Mouse (Mus musculus) common myeloid progenitor, adult 5-6 weeks (primary cell): ENCODE data around the gene Cpped1. TPM values are rescaled to one million over a fixed set of nuclear protein-coding genes. Genes with fewer than 3 reads are reported as not detected.

ENCODE experiments used
- ATAC-seq: replicated peaks from 2 replicates; pipeline ENCODE4 v1.8.0; 2016; ENCODE audit warnings: low read depth, mild to moderate bottlenecking, moderate TSS enrichment, inconsistent platforms; ENCODE audit not compliant: poor library complexity, severe bottlenecking
- total RNA-seq: library from RNA; stranded (forward); fragments of 200-1000, 187-1606 nt; gene quantifications from 2 replicates; pipeline ENCODE4 v1.2.3, GENCODE M21; 2017

Gene Cpped1
- 22.5 and 25.7 TPM in 2 replicates for total RNA-seq

DNA sequence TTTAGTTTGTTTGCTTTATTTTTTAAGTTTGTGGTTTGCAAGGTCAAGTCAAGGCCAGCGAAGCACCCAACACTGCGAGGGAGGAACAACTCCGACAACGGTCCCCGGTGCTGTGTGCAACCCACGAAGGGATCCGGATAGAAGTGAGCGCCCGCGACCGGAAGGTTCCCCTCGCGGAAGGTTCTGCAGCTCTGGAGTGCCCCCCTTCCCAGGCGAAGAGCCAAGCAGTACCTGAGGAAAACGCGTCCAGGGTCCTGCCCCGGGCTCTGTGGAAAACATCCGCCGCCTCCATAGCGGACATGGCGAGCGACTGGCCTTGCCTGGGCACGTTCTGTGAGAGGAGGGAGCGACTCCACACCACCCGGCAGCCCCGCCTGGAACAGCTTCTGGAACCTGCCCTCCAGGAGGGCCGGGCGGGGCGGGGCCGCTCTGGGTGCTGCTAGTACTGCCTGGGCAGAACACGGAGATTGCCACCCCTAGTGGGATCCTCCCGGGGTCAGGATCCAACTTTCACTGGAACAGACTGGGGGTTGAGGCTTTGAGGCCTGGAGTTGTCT lies at the start of gene Cpped1:
TSS of gene Cpped1 (minus strand) at position 411 of the 557 bp plus-strand sequence.
- ATAC-seq = peak; percentile 96

DNA sequence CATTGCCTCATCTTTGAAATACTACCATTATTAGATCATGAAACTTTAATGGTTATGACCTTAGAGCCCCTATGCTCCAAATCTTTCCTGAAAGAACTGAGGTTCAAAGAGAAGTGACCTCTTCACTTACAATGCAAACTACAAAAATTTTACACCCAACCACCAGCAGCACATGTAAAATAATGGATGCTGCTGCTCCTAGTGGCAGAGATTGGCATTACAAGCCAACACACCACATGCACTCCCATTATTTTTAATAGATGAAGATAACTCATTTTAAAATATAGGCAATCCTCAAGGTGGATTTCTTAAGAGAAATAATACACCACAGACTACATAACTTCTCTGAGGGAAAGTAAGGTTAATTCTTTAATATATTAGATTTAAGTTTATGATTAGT lies 31.2 kb upstream of the Cpped1 start:
- ATAC-seq = peak; percentile 65; the same call in 1 of the 2 replicates

DNA sequence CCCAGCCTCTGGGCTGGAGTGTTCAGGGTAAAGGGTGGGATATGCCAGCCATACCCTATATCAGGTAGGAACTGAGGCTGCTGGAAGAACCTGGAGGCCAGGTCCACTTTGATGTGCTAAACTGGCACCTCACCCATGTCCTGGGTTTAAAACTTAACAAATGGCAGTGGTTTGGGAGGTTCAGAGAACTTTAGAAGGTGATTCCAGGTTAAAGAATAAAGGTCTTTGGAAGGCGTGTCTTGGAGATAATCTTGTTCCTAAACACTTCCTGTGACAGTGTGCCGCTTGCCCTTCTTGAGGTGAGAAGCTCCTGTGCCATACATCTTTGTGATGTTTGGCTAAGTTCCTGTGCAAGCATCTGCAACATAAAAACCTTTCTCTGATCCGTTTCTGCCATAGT lies 1.6 kb upstream of the Cpped1 start:
- ATAC-seq = no peak

DNA sequence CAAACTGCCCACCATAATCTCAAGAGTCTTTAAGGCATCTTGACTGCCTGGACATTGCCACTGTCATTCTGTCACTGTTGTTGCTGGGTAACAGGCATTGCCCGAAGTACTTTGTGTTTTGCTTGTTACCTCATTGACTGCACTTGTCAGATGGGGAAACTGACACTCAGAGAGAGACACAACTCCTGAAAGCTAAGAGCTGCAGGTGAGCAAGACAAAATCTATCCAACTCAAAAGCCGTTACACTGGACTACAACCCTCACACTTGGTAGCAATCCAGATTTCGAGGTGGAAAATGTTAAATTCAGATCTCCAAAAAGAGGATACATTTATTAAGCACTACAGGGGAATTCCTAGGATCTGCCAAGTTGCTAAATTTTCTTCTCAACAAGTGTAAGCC lies 572 bp upstream of the Cpped1 start:
- ATAC-seq = no peak

DNA sequence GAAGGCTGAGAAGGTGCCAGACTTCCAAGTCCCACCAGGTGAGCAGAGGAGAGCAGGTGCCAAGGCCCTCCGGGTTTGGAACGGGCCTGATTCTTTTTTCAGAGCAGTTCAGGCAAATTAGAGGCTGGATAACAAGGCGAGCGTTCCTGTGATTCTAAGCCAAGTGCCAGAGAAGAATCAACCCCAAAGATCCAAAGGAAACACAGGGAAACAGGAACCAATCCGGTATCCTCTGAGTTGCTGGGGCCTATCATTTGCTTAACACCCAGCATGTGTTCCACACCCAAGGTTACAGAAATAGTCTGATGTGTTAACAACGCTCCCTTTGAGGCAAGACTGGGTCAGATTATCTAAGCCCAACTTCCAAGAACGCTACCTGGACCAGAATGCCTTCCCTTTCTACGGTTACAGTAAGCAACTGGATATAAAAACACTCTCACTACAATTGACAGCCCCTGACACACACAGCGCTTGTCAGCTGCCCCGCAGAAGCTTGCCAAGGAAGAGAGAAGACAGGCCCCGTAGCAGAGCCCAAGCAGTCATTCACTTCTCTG lies 707 bp downstream of the Cpped1 start:
- peak; percentile 30 for ATAC-seq

DNA sequence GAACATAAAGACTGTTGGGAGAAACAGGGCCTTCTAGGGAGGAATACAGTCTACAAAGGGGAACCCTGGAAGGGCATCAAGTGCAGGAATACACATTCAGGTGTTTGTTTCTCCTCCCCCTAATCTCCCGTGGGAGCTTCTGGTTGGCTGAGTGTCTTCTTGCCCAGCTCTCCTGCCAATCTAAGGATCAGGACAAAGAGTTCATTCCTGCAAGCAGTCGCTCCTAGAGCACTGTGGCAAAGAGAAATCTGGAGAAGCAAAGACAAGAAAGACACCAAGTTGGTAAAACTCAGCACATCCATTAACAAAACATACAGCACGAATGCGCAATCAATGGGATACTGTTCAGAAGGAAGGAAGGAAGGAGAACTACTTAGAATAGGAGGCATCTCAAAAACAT lies 1.4 kb downstream of the Cpped1 start:
- no peak for ATAC-seq

DNA sequence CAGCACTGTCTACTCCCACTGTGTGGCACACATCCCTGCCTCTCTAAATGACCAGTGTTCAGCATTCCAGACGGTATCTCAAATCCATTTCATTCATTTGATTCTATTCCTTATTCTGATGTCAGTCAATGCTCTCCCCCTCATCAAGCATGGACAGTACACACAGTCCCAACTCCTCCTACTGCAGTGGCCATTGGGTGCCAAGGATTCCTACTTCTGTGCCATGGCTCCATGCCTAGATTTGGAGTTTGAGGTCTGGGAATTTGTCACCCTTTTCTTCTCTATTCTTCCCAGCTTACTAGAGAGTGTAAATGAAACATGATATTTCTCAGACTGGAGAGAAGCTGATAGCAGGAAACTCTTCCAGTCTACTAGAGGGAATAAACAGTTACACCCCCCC lies 2.3 kb downstream of the Cpped1 start:
- ATAC-seq = no peak

DNA sequence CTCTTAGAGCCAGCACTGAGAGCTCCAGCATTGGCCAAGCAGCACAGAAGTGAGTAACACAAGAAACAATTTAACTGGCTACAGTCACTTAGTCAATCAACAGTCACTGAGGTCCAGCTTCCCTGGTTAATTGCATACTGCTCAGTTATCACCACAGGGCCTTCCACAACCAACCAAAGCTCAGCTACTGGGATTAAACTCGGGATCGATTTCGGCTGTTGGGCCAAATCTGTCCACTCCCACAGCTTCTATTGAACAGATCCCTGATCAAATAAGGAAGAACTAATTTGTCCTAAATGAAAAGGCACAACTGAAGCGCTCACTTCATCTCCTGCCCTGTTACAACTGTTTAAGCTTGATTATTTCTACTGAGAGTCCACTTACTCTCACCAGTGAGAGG lies 4.0 kb downstream of the Cpped1 start:
- ATAC-seq = no peak

DNA sequence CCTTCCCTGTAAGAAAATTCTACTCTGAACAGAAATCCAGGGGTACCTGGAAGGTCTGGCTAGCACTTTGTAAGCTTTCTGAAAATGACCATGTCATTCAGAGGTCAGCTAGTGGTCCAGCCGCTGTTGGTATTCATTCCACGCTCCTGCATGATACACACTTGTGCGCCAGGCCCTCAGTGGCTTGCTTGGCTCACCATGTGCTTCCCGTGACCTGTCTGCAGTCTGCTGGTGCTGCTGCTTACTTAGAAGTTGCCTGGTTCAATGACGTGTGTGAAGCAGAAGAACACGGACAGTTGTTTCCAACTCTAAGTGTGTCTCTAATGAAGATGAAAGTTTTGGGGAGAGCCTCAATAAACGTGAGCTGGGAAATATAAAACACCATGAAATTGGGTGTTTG lies 7.2 kb downstream of the Cpped1 start:
- ATAC-seq = no peak

DNA sequence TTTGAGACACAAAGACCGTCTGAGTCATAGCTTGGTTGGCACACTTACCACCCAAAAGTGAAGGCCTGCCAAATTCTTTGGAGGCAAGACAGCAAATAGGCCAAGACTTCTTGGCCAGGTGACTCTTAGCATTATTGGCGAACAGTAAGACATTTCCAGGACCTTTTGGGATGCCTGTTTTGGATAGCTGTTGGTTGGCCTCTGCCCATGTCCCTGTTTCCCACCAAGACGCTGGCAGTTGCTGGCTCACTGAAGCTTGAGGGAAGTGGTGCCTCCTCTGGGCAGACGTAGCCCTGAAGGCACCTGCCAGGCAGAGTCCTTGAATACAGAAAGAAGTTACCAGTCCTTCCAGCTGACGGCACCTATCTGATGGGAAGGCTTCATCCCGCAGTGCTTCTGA lies 8.9 kb downstream of the Cpped1 start:
- no peak for ATAC-seq

DNA sequence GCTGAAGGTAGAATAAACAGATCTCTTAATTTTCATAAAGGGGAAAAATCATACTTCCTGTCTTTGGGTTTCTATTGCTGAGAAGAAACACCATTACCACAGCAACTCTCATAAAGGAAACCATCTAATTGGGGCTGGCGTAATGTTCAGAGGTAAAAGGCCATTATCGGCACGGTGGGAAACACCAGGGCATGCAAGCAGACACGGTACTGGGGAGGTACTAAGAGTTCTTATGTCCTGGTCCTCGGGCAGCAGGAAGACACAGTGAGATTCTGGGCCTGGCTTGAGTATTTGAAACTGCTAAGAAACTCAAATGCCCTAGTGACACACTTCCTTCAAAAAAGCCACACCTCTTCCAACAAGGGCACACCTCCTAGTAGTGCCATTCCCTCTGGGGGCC lies 12.8 kb downstream of the Cpped1 start:
- ATAC-seq = no peak

DNA sequence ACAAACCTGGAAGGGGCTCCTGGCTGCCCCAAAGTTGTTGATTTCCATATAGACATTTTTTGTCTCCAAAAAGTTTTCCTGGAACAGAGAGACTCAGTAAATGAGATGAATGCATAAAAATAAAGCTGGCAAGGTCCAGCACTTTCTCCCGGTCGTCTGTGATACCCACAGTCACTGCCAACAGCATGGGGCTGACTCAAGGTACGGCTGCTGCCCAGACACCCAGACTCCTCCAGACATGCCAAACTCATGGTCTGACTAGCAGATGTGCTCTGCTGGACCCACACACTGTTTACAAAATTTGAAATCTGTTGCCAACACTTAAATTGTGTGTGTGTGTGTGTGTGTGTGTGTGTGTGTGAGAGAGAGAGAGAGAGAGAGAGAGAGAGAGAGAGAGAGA lies 14.4 kb downstream of the Cpped1 start:
- ATAC-seq = no peak

DNA sequence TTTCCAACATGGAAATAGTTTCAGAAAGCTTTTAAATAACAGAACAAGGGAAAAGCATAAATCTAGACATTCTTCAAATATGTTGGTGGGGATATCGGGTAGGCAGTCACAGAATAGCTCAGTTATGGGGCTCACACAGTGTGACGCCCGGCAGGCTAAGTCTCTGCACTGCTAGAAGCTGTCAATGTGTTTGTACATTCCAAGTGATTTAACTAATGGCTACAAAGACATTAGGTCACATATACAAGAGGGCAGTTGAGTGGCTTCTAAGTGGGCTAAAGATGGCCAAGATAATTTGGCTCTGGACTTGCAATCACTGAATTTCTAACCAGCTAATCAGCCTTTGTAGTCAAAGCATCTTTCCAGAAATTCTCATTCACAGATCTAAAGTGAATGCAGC lies 19.1 kb downstream of the Cpped1 start:
- ATAC-seq = no peak

DNA sequence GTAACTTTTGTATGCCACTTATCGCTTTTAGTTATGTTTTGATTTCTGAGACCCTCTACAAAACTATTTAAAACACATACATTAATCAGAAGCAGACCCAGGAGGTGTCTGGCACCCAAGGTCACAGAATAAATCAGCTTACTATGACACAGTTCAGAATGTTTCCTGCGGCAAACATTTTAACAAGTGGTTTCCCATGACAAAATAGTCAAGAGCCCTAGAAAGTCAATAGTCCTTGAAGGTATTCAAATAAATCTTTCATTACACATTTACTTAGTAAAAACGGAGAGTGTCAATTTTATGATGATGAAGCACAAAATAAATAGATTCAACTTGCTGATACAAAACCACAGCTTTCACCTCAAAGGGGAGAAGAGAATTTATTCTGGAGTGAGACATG lies 19.5 kb downstream of the Cpped1 start:
- no peak for ATAC-seq

DNA sequence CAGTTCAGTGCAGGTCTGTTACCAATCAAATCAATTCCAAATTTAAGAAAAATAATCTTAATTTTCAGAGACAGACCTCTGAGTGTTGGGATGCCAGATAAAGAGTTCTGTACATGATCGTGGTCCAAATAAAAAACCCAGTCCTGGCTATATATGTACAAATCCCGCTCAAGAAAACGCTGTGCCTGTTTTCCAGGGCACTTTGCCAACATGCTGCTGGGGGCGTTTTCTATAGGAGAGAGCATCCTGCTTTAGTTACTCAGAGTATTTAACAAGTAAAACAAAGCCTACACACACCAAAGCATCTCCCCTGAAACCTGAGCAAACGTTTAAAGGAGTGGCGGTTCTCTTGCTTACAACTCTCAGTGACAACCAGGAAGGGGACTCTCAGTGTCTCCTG lies 27.4 kb downstream of the Cpped1 start:
- ATAC-seq = no peak

DNA sequence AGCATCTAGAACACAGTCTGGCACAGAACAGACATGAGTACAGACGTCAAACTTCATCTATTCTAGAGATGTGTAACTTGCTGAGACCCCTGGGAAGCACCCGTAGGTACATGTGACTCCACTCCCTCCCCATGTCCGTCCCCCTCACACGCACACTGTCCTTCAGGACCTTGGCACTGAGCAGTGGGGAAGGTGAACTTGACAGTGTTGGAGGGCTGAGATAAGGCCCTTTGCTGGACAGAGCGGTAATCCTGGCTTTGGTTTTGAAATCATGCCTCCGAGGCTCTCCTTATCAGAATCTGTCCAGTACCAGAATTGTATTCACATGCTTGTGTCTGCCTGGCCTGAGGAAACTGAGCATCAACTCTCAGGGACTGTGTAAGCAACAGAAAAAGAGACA lies 28.8 kb downstream of the Cpped1 start:
- ATAC-seq = no peak

DNA sequence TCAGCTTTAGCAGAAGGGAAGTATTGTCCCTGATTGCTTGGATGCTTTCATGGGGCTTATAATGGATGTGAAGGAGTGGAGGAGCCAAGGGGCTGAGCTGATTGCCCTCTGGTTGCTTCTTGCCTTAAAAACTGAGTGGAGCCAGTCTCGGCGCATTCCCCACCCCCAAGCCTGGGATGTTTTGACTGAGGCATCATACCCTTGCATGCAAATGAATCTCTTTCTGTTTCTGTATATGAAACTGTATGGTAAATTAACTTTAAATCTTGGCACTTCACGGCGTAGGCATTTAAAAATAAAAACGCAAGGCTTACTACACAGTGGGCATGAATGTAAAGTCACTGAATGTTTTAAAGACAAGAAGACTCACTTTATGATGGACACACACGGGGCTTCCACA lies 30.0 kb downstream of the Cpped1 start:
- no peak for ATAC-seq

DNA sequence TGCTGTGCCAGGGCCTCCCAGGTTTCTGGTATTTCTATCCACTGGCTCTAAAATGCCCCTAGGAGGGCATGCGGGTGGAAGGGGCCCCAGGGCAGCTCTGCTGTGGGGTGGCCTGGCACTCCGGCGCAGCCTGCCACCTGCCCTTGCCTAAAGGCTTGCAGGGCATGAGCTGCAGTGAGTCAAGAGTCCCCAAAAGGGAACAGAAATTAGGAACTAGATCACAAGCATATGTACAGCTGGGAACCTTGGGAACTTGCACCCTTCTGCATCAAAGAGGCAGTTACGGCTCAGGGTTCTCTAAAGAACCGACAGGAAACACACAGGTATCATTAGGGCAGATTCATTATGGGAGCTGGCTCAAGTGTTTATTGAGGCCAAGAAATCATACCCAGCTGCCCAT lies 34.0 kb downstream of the Cpped1 start:
- peak; percentile 75 for ATAC-seq

DNA sequence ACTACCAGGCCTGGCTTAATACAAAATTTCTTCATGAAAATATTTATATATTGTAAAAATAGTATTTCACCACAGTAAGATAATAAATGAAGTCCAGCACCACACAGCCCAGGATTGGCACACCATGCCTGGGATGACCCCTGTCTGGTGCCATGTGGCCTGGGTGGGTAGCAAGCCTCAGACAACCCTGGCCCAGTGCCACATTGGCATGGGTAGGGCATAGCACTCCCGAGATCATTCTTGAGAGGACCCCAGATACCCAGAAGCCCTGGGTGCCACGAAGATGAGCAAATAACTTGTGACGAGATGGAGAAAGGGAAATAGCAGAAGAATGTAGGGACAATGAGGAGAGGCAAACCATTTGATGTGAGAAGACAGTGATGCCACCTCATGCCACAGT lies 36.0 kb downstream of the Cpped1 start:
- no peak for ATAC-seq

DNA sequence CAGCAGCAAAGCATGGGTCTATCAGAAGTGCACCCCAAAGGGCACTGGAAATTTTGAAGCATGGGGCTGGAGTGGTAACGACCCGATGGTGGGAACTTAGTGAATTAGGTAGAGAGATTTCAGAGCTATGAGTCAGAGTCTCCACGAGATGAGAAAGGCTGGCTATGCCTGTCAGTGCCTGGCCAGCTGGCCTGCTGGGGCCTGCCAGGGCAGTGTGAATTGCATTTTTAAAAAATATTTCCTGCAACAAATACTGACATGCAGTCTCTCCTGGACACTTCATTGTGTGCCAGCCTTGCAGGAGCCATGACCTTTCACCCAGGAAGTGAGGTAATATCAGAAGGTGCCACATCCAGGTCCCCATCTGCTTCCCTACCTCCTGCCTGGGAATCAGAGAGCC lies 40.8 kb downstream of the Cpped1 start:
- ATAC-seq = no peak

DNA sequence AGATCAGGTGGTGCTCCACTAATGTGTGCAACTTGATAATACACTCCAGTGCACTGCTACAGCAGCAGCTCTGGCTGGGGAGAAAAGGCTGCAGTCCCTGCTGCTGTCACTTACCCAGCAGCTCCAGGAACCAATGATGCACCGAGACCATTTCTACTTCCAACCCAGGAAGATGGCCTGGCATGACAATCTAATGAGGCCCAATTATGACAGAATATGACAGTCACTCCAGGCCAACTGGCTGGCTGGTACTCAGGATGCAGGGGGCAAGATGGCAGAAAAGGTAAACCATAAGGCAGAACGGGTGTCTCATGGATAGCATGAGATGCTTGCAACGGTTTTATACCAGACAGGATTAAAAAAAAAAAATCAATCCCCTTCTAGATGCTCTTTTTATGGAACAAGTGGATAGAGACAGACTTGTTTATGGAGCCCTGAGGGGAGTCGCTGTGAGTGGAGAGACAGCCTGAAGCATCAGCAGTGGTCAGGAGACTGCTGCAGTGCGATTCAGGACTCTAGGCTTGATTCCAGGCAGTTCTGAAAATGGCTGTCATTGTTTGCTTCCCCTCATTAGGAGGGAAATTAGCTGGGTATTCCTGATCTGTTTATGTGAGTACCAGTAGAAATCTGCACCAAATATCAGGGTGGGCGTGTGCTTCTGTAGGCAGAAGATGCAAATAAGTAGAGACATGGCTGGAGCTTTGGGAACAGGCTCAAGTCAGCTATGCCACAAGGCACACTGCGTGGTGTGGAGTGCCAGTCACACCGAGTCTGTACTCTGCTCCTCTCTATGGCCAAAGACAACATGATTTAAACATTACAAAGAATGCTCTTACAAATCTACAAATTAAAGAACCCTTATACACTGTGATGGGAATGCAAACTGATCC lies 56.3 kb downstream of the Cpped1 start:
- no peak for ATAC-seq
